Mouse (Mus musculus) forebrain, embryonic 11.5 days (tissue): ENCODE measurements around the gene Anapc5. TPM values are rescaled to one million over a fixed set of nuclear protein-coding genes. Genes with fewer than 3 reads are reported as not detected.
A peak's percentile ranks its signal among the peaks of the same experiment; 100 is the strongest.

Experiments
- ATAC-seq: fragments of 200-750 bp; cut with Nextera tagmentation; replicated peaks from 2 replicates; pipeline ENCODE4 v1.8.0; 2017; ENCODE audit warnings: moderate TSS enrichment; ENCODE audit not compliant: low FRiP score
- DNase-seq: peaks from one replicate; pipeline ENCODE4 v3.0.0-alpha.2; 2017; ENCODE audit warnings: low spot score
- H3K27ac ChIP-seq: fragments of 300-500 bp; sonication (generic); 2 replicates; pipeline ENCODE4 v1.5.1; 2014; ENCODE audit warnings: low read depth, low read length
- H3K27me3 ChIP-seq: fragments of 300-500 bp; sonication (generic); 2 replicates; pipeline ENCODE4 v1.6.1; 2014; ENCODE audit warnings: mild to moderate bottlenecking, low read length, mixed read lengths; ENCODE audit not compliant: control insufficient read depth, insufficient read depth
- H3K36me3 ChIP-seq: fragments of 300-500 bp; sonication (generic); 2 replicates; pipeline ENCODE4 v1.6.1; 2014; ENCODE audit warnings: mild to moderate bottlenecking, low read length, moderate library complexity, mixed read lengths; ENCODE audit not compliant: control insufficient read depth, insufficient read depth
- H3K4me1 ChIP-seq: fragments of 300-500 bp; sonication (generic); replicated peaks from 2 replicates; pipeline ENCODE4 v1.6.1; 2014; ENCODE audit warnings: low read length, mixed read lengths; ENCODE audit not compliant: control insufficient read depth, insufficient read depth
- H3K4me2 ChIP-seq: fragments of 300-500 bp; sonication (generic); 2 replicates; pipeline ENCODE4 v1.6.1; 2014; ENCODE audit warnings: low read depth, mild to moderate bottlenecking, low read length, moderate library complexity, mixed read lengths; ENCODE audit not compliant: severe bottlenecking
- H3K4me3 ChIP-seq: fragments of 300-500 bp; sonication (generic); 2 replicates; pipeline ENCODE4 v1.5.1; 2014; ENCODE audit warnings: low read depth, low read length
- H3K9ac ChIP-seq: fragments of 300-500 bp; sonication (generic); 2 replicates; pipeline ENCODE4 v1.6.1; 2014; ENCODE audit warnings: low read length
- H3K9me3 ChIP-seq: fragments of 300-500 bp; sonication (generic); 2 replicates; pipeline ENCODE4 v1.6.1; 2016; ENCODE audit warnings: low read length, mixed read lengths; ENCODE audit not compliant: control insufficient read depth
- WGBS: fragments of 180-500 bp; shearing (Covaris S2); extraction: QIAGEN DNeasy Blood & Tissue Kit; methylation state at CpG from one replicate; pipeline ENCODE4 v1.1.7; 2014; 5-methylcytosine and 5-hydroxymethylcytosine counted together
- polyA plus RNA-seq: library from polyadenylated mRNA; unstranded; fragments of >200 nt; fragmentation: Nextera tagmentation; extraction: Ambion mirVana; gene quantifications from 2 replicates; pipeline ENCODE4 v1.2.1, GENCODE M21; 2014

Anapc5 gene
- polyA plus RNA-seq, 1 experiment from 2014 or later = 536 TPM

DNA sequence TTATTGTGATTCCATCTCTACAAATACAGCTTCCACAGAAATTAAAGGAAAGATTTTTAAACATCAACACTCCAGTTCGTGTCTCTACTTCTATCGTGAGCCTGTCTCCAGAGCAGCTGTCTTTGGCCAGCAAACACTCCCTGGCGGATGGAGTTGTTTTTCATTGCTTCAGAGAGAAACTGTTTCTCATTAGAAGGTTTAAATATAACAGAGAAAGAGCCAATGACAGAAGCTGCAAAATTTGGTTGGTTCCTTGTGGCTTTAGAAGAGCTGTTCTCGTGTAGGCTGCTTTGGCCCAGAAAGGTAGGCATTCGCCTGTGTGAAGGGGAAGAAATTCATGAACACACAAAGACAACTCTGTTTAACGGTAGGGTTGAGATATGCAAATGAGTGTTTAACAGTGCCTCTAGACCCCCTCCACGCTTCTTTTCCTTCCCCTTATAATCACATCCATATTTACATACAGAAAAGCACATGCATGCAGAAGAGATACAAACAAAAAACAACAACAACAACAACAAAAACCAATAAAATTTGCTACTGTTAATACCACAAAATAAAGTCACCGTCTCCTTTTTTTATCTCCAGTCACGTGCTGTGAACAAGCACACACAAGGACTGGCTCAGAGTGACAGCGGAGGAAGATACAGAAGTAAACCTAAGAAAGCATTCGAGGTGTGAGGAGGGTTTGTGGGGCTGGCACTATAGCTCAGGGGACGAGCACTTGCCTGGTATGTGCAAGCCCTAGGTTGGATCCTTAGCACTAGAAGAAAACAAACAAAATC, 34.9 kb downstream of the Anapc5 start:
- Histone ChIP-seq H3K4me2 (no peak overlapping the region), H3K36me3 (peaks cover 7% of the 10 kb centered on the region; the same call in 1 of the 2 replicates), H3K4me1 (no peaks in the 10 kb centered on the region), H3K4me3 (no peak overlapping the region), H3K27me3 (no peaks in the 10 kb centered on the region), H3K27ac (no peak overlapping the region), H3K9me3 (no peaks in the 10 kb centered on the region), H3K9ac (no peak overlapping the region)
- 74% methylated on average over 12 of the region's 12 CpGs for WGBS
- ATAC-seq (no peak), DNase-seq (no peak)

DNA sequence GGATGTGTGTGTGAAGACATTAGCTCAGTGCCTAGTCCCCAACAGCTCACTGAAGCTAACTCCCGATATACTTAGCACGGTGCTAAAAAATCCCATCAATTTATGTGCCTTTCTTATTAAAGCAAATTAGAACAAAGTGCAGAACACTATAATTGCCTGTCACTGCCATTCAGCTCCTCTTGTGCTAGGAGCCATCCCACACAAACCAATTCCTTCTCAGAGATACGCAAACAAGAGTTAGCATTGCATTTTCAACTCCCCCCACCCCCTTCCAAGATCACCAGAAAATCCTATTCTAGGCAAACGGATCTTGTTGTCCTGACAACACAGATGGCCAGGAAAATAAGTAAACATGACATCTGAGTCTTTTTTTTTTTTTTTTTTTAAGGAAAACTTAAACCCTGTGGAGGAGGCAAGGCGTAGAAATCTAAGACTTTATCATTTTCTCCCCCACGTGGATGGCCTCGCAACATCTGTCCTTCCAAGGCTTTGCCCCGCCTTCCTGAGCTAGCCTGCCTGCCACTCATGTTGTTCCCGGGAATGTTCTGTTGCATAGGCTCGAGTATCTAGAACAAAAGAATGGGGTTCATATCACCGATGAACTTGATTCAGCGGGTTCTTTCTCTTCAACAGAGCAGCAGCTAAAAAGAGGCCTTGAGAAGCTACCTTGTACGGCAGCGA, 37.3 kb downstream of the Anapc5 start:
- DNase-seq (no peak), ATAC-seq (no peak)
- Histone ChIP-seq H3K4me2 (no peak overlapping the region), H3K9me3 (no peaks in the 10 kb centered on the region), H3K9ac (no peak overlapping the region), H3K4me3 (no peak overlapping the region), H3K27me3 (no peaks in the 10 kb centered on the region), H3K27ac (no peak overlapping the region), H3K36me3 (peaks cover 3% of the 10 kb centered on the region; the same call in 1 of the 2 replicates), H3K4me1 (no peaks in the 10 kb centered on the region)
- 72% methylated on average over 14 of the region's 14 CpGs for WGBS

DNA sequence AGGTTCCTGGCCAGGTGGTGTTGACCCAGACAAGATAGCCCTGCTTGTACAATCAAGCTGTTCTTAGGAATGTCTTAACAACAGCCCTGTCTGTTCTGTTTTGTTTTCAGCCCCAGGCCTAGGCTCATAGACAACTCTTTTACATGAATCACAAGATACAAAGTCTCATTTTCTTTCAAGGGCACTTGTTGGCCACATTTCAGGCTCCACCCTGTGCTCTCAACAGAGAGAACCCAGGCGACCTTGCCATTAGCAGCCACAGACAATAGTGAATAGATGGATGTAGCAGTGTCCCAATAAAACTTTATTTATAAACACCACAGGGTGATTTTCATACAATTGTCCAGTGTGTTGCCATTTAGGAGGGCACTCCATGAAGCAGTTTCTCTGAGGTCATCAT, 39.1 kb downstream of the Anapc5 start:
- WGBS = 61% methylated on average over 1 of the region's 1 CpGs

DNA sequence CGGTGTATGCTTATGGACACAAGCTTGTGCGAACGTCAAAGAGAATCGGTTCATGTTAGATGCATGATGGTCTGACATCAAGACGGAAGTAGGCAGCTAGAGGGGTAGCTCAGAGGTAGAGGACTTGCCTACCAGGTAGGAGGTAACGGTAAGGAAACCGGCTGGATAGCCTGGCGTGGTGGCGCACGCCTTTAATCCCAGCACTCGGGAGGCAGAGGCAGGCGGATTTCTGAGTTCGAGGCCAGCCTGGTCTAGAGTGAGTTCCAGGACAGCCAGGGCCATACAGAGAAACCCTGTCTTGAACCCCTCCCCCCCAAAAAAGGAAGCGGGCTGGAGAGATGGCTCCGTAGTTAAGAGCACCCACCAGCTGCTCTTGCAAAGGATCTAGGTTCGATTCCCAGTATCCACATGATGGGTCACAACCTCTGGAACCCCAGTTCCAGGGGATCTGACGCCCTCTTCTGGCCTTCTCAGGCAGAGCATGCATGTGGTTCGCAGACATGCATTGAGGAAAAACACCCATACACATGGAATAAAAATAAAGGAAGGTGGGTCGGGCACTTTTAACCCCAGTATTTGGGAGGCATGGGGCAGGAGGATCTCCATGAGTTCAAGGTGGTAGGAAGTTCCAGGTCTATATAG, 40.2 kb downstream of the Anapc5 start:
- no peaks in the 10 kb centered on the region for H3K9me3 ChIP-seq
- DNase-seq (no peak), ATAC-seq (no peak)
- no peaks in the 10 kb centered on the region for H3K36me3 ChIP-seq
- H3K4me2 ChIP-seq = no peak overlapping the region
- H3K4me3 ChIP-seq = no peak overlapping the region
- H3K27ac ChIP-seq = no peak overlapping the region
- H3K4me1 ChIP-seq = peaks cover 4% of the 10 kb centered on the region
- no peak overlapping the region for H3K9ac ChIP-seq
- WGBS = 88% methylated on average over 19 of the region's 19 CpGs
- H3K27me3 ChIP-seq = no peaks in the 10 kb centered on the region

More for the DNA sequence above, 39.1 kb downstream of the Anapc5 start:
- no peak for DNase-seq
- Histone ChIP-seq H3K4me1 (peaks cover 4% of the 10 kb centered on the region), H3K36me3 (peaks cover 2% of the 10 kb centered on the region; the same call in 1 of the 2 replicates), H3K4me3 (no peak overlapping the region), H3K9me3 (no peaks in the 10 kb centered on the region), H3K27ac (no peak overlapping the region), H3K27me3 (no peaks in the 10 kb centered on the region), H3K4me2 (no peak overlapping the region), H3K9ac (no peak overlapping the region)
- no peak for ATAC-seq

DNA sequence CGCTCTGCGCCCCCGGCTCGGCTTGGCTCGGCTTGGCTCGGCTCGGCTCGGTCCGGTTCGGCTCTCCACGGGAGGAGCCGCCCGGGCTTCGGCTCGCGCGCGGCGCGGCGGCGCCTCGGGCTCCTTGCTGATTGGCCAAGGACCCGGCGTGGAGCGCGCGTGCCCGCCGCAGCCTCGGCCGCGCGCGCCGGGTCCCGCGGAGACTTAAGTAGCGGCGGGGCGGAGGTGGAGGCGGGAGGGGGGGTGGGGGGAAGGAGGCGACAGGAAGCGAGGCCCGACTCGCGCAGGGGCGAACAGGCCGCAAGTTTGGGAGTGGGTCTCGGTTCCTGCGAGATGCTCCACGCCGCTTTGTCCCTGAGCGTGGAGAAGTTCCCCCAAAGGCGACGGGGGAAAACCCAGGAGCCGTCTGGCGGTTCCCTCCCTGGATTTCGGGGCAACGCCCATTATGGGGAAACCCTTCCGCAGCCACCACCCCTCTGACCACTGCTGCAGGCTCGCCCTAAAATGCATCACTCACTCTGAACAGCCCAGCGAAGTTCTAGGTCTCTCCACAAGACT, 41.8 kb downstream of the Anapc5 start, which contains the start of gene Camkk2:
Gene Camkk2 (minus strand): TSS at position 133 of the 558 bp plus-strand sequence.
- under 1% methylated on average over 43 of the region's 63 CpGs for WGBS
- H3K36me3 ChIP-seq = no peaks in the 10 kb centered on the region
- H3K4me1 ChIP-seq = peaks cover 4% of the 10 kb centered on the region
- H3K27ac ChIP-seq = no peak within 1 kb of the TSS
- peak within 1 kb of the TSS; percentile 92 for H3K4me3 ChIP-seq
- H3K9me3 ChIP-seq = no peaks in the 10 kb centered on the region
- no peaks in the 10 kb centered on the region for H3K27me3 ChIP-seq
- ATAC-seq (peak; percentile 81), DNase-seq (peak; percentile 90)
- H3K4me2 ChIP-seq = peak within 1 kb of the TSS; percentile 97
- H3K9ac ChIP-seq = peak within 1 kb of the TSS; percentile 84

DNA sequence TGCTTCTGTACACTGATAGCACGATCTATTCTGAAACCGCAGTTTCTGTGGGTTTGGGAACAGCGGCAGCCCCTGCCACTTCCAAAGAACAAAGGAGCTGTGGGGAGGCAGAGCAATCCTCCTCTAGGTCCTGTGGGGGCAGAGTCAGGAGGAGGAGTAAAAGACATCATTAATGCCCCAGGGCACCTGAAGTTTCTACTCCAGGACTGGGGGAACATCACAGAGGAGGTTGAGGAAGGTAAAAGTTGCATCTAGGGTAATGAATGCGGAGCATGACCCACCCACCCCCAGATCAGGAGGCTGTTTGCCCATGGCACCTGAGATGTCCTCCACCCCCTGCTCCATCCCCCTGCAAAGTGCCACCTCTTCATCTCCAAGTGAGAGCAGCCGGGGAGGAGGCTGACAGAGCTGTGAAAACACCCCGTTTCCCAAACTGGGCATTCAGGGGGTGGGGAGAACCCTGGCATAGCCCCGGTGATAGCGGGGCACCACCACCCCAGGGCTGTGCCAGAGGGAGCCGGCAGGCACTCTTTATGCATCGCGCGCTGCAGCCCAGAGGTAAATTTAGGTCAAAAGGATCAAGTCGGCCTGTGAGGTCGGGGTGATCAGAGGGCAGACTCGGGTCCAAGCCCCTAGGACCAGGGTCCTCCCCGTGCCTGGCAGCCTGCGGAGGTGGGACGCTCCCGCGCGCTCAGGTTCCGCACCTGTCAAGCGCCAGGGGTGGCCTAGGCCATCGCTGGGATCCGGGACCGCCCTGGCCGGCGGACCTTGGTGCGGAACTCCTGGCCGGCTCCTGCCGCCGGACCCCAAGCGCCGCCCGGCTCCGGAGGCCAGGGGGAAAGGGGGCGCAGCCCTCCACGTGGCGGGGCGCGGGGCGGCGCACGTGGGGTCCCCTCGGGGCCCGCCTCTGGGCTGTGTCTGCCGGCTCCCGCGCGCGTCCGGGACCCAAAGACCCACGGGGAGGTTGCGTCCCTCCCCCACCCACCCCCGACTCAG, 42.6 kb downstream of the Anapc5 start:
- H3K27ac ChIP-seq = no peak overlapping the region
- WGBS = under 1% methylated on average over 55 of the region's 55 CpGs

DNA sequence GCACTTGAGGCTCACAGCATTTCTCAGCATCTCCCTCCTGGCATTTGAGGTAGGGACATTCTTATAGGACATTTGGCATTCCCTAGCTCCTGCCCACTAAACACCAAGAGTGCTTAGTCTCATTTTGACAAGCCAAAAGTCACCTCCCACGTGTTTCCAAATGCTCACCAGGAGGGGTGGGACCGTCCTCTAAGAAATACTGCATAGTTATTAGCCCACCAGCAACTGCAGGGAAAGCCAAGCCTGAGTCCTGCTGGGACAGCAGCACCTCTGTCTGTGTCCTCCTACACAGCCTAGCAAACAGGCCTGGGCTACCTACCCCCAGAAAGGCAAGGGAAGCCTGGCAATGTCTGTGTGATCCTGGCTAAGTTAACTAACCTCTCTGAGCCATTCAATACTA, 43.8 kb downstream of the Anapc5 start:
- Histone ChIP-seq H3K27ac (no peak overlapping the region), H3K4me3 (no peak overlapping the region), H3K36me3 (no peaks in the 10 kb centered on the region; the same call in 1 of the 2 replicates), H3K9me3 (no peaks in the 10 kb centered on the region), H3K27me3 (no peaks in the 10 kb centered on the region), H3K4me1 (peaks cover 4% of the 10 kb centered on the region), H3K4me2 (no peak overlapping the region), H3K9ac (no peak overlapping the region)
- no peak for DNase-seq
- WGBS = 53% methylated on average over 2 of the region's 2 CpGs
- ATAC-seq = no peak

More for the DNA sequence above, 42.6 kb downstream of the Anapc5 start:
- H3K4me1 ChIP-seq = peaks cover 4% of the 10 kb centered on the region
- H3K9me3 ChIP-seq = no peaks in the 10 kb centered on the region
- H3K27me3 ChIP-seq = no peaks in the 10 kb centered on the region
- peak overlapping the region; percentile 92 for H3K4me3 ChIP-seq
- H3K4me2 ChIP-seq = peak overlapping the region; percentile 97
- peak overlapping the region; percentile 84 for H3K9ac ChIP-seq
- H3K36me3 ChIP-seq = no peaks in the 10 kb centered on the region
- ATAC-seq (peak; percentile 56), DNase-seq (peak; percentile 71)
